Mouse (Mus musculus): ENCODE measurements at regions not wholly inside any gene's neighbourhood (a gene's known extent, or its start where the extent isn't known, plus 50 kb on each side); places are given as distances from the start of the nearest gene placed in this dataset.

- no peaks in the 10 kb centered on the region for H3K36me3 ChIP-seq (ENCODE audit: control insufficient read depth, insufficient read depth, low read length)
- no peak for DNase-seq
- H3K4me3 ChIP-seq (ENCODE audit: insufficient read depth, low read depth, low read length) = no peak overlapping the region
- H3K4me1 ChIP-seq (ENCODE audit: control insufficient read depth, insufficient read depth, low read length) = no peaks in the 10 kb centered on the region
- WGBS = 95% methylated on average over 8 of the region's 8 CpGs
- TF ChIP-seq CTCF (conservative IDR thresholded peaks at IDR 0.05; ENCODE audit: insufficient read depth, insufficient read length, low read depth, low read length) = no peak
- no peak for TF ChIP-seq POLR2A (IDR thresholded peaks at IDR 0.05; ENCODE audit: low read depth, low read length)
- H3K27ac ChIP-seq (ENCODE audit: insufficient read depth, low read depth, low read length) = no peak overlapping the region
- no peaks in the 10 kb centered on the region for H3K27me3 ChIP-seq (replicated peaks; ENCODE audit: control insufficient read depth, insufficient read depth, low read length)
Observed at GRCm38 (mm10) chr11:19606943-19607342, 317.2 kb upstream of the Spred2 start.

- no peak overlapping the region for H3K27ac ChIP-seq (ENCODE audit: insufficient read depth, low read depth, low read length)
- no peaks in the 10 kb centered on the region for H3K36me3 ChIP-seq (ENCODE audit: control insufficient read depth, insufficient read depth, low read length)
- H3K27me3 ChIP-seq (replicated peaks; ENCODE audit: control insufficient read depth, insufficient read depth, low read length) = no peaks in the 10 kb centered on the region
- TF ChIP-seq POLR2A (IDR thresholded peaks at IDR 0.05; ENCODE audit: low read depth, low read length) = no peak
- no peak for TF ChIP-seq CTCF (conservative IDR thresholded peaks at IDR 0.05; ENCODE audit: insufficient read depth, insufficient read length, low read depth, low read length)
- no peak for DNase-seq
- no peak overlapping the region for H3K4me3 ChIP-seq (ENCODE audit: insufficient read depth, low read depth, low read length)
- no peaks in the 10 kb centered on the region for H3K4me1 ChIP-seq (ENCODE audit: control insufficient read depth, insufficient read depth, low read length)
Observed at GRCm38 (mm10) chr11:19607941-19608340, 316.2 kb upstream of the Spred2 start.

GRCm38 (mm10) chr11:19608523-19608922 is 315.7 kb upstream of the Spred2 start:
- DNase-seq = no peak
- 42% methylated on average over 4 of the region's 4 CpGs for WGBS
- Histone ChIP-seq H3K4me3 (ENCODE audit: insufficient read depth, low read depth, low read length) (no peak overlapping the region), H3K27me3 (replicated peaks; ENCODE audit: control insufficient read depth, insufficient read depth, low read length) (no peaks in the 10 kb centered on the region), H3K4me1 (ENCODE audit: control insufficient read depth, insufficient read depth, low read length) (no peaks in the 10 kb centered on the region), H3K27ac (ENCODE audit: insufficient read depth, low read depth, low read length) (no peak overlapping the region), H3K36me3 (ENCODE audit: control insufficient read depth, insufficient read depth, low read length) (no peaks in the 10 kb centered on the region)
- TF ChIP-seq POLR2A (IDR thresholded peaks at IDR 0.05; ENCODE audit: low read depth, low read length) (no peak), CTCF (conservative IDR thresholded peaks at IDR 0.05; ENCODE audit: insufficient read depth, insufficient read length, low read depth, low read length) (no peak)

DNA sequence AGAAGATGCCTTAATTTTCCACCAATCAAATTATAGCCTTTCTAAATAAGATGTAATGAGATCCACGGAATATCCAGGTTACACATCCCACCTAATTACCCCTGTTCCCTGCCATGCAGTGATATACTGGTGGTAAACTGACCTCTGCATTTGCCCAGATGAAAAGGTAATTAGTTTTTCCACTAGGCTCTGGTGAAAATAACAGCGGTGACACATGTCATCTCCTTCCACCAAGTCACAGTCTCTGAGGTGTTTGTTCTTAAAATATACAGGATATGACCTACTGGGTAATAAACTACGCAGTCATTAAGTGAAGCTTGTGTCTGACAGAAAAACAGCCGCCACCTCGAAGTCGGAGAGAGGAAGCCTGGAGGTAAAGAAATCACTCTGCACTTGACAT is 313.6 kb upstream of the Spred2 start:
- H3K27me3 ChIP-seq (replicated peaks; ENCODE audit: control insufficient read depth, insufficient read depth, low read length) = no peaks in the 10 kb centered on the region
- no peaks in the 10 kb centered on the region for H3K4me1 ChIP-seq (ENCODE audit: control insufficient read depth, insufficient read depth, low read length)
- no peak for DNase-seq
- 12% methylated on average over 6 of the region's 6 CpGs for WGBS
- H3K36me3 ChIP-seq (ENCODE audit: control insufficient read depth, insufficient read depth, low read length) = no peaks in the 10 kb centered on the region
- TF ChIP-seq CTCF (conservative IDR thresholded peaks at IDR 0.05; ENCODE audit: insufficient read depth, insufficient read length, low read depth, low read length) (no peak), POLR2A (IDR thresholded peaks at IDR 0.05; ENCODE audit: low read depth, low read length) (no peak)
- no peak overlapping the region for H3K4me3 ChIP-seq (ENCODE audit: insufficient read depth, low read depth, low read length)
- no peak overlapping the region for H3K27ac ChIP-seq (ENCODE audit: insufficient read depth, low read depth, low read length)

- H3K36me3 ChIP-seq (ENCODE audit: control insufficient read depth, insufficient read depth, low read length) = no peaks in the 10 kb centered on the region
- H3K27ac ChIP-seq (ENCODE audit: insufficient read depth, low read depth, low read length) = no peak overlapping the region
- H3K27me3 ChIP-seq (replicated peaks; ENCODE audit: control insufficient read depth, insufficient read depth, low read length) = no peaks in the 10 kb centered on the region
- H3K4me1 ChIP-seq (ENCODE audit: control insufficient read depth, insufficient read depth, low read length) = no peaks in the 10 kb centered on the region
- WGBS = 60% methylated on average over 4 of the region's 4 CpGs
- no peak for DNase-seq
- H3K4me3 ChIP-seq (ENCODE audit: insufficient read depth, low read depth, low read length) = no peak overlapping the region
- TF ChIP-seq CTCF (conservative IDR thresholded peaks at IDR 0.05; ENCODE audit: insufficient read depth, insufficient read length, low read depth, low read length) = no peak
- no peak for TF ChIP-seq POLR2A (IDR thresholded peaks at IDR 0.05; ENCODE audit: low read depth, low read length)
Observed at GRCm38 (mm10) chr11:19611217-19611616, 313.0 kb upstream of the Spred2 start.

DNA sequence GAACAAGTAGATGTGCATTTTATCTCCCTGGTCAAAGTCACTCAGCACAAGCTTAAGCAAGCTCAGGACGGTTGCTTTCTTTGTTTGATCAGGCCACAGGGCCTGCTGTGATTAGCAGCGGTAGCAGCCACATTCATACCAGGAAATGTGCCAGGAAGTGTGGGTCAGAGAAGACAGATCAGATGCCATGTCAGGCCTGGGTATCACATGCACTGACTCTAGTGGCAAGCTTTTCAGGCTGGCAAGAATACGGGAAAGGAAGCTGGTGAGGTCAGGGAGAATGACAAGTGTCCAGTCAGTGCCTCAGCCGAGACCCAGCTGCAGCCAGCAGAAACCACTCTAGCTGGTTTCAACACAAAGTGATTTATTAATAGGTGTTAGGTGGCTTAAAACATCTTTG is 307.7 kb upstream of the Spred2 start:
- TF ChIP-seq POLR2A (IDR thresholded peaks at IDR 0.05; ENCODE audit: low read depth, low read length) (no peak), CTCF (conservative IDR thresholded peaks at IDR 0.05; ENCODE audit: insufficient read depth, insufficient read length, low read depth, low read length) (no peak)
- DNase-seq = no peak
- WGBS = 51% methylated on average over 4 of the region's 4 CpGs

DNA sequence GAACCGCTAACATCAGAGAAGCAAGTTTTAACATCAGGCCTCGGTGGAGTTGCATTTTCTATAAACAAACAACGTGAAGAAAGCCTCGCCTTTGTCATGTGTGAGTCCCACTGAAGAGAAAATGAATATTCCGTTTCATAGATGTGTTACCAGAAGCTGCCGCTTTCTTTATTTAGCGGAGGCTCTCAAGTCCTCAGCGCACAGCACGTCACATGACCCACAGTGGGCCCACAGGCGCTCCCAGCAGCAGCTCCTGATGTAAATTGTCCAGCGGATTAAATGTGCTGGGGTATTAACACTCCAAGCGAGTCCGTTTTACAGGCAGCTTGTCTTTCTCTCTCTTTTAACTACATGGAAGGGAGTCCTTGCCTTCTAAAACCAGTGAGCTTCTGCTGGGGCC is 304.7 kb upstream of the Spred2 start:
- 90% methylated on average over 13 of the region's 13 CpGs for WGBS
- DNase-seq = no peak
- Histone ChIP-seq H3K27me3 (replicated peaks; ENCODE audit: control insufficient read depth, insufficient read depth, low read length) (no peaks in the 10 kb centered on the region), H3K4me3 (ENCODE audit: insufficient read depth, low read depth, low read length) (no peak overlapping the region), H3K27ac (ENCODE audit: insufficient read depth, low read depth, low read length) (no peak overlapping the region), H3K36me3 (ENCODE audit: control insufficient read depth, insufficient read depth, low read length) (no peaks in the 10 kb centered on the region), H3K4me1 (ENCODE audit: control insufficient read depth, insufficient read depth, low read length) (no peaks in the 10 kb centered on the region)
- TF ChIP-seq CTCF (conservative IDR thresholded peaks at IDR 0.05; ENCODE audit: insufficient read depth, insufficient read length, low read depth, low read length) (no peak), POLR2A (IDR thresholded peaks at IDR 0.05; ENCODE audit: low read depth, low read length) (no peak)

More for the DNA sequence above, 307.7 kb upstream of the Spred2 start:
- Histone ChIP-seq H3K27ac (ENCODE audit: insufficient read depth, low read depth, low read length) (no peak overlapping the region), H3K27me3 (replicated peaks; ENCODE audit: control insufficient read depth, insufficient read depth, low read length) (no peaks in the 10 kb centered on the region), H3K4me3 (ENCODE audit: insufficient read depth, low read depth, low read length) (no peak overlapping the region), H3K36me3 (ENCODE audit: control insufficient read depth, insufficient read depth, low read length) (no peaks in the 10 kb centered on the region), H3K4me1 (ENCODE audit: control insufficient read depth, insufficient read depth, low read length) (no peaks in the 10 kb centered on the region)

All from kidney, adult 2 months (tissue).